Mouse (Mus musculus): ENCODE measurements at regions not wholly inside any gene's neighbourhood (a gene's known extent, or its start where the extent isn't known, plus 50 kb on each side); places are given as distances from the start of the nearest gene placed in this dataset.

DNA sequence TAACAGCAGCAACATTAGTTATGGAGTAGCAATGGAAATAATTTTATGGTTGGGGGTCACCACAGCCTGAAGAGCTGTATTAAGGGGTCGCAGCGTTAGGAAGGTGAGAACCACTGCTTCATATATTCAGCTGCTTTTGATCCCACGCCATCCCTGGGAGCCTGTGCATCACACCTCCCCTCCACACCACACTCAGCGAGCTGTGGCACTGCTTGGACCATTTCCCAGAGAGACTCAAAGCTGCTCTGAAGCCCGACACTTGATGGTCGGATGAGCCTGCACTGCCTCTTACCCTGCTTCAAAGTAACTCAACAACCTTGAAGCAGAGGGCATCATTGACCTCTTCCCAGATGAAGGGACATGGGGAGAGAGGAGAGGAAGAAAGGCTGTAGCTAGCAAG, 171.3 kb downstream of the Cryba4 start:
- Histone ChIP-seq H3K36me3 (ENCODE audit: control insufficient read depth, insufficient read depth, low read length) (no peaks in the 10 kb centered on the region), H3K4me1 (ENCODE audit: control insufficient read depth, insufficient read depth, insufficient read length, low read length) (no peaks in the 10 kb centered on the region), H3K27me3 (ENCODE audit: control insufficient read depth, insufficient read depth, low read length) (no peaks in the 10 kb centered on the region), H3K27ac (ENCODE audit: insufficient read depth, low read depth, low read length) (no peak overlapping the region), H3K4me3 (ENCODE audit: low read depth, low read length) (no peak overlapping the region)
- TF ChIP-seq POLR2A (IDR thresholded peaks at IDR 0.05; ENCODE audit: low read depth, low read length) (no peak), CTCF (IDR thresholded peaks at IDR 0.05; ENCODE audit: extremely low read depth, insufficient read length, insufficient replicate concordance, low read depth, low read length) (no peak)
- WGBS, result 72% methylated on average over 6 of the region's 6 CpGs

DNA sequence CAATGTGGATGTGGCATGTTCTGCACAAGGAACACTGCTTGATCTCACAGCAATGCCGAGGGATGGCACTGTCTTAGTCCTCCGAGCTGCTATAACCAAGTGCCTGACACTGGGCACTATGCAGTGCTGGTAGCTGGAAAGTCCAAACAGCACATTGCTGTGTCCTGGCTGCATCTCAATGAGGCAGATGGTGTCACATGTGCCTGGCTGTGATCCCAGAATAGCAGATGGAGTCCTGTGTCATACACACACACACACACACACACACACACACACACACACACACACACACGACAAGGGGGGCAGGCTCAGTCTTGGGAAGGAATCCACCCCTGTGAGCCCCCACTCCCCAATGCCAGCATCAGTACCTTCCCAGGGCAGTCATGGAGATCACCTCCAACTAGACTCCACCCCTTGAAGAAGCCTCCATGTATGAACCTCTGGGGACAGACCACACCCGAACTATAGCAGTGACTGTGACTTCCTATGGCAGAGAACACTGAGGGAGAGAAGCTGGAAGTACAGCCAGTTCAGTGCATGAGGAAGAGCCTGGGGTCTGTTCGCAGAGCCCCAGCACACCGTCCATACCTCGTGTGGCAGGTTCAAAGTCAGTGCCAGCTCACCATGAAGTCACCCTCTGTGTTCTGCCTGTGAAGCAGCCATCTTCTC, 160.3 kb downstream of the Cryba4 start:
- WGBS, result 66% methylated on average over 7 of the region's 7 CpGs
- Histone ChIP-seq H3K4me1 (ENCODE audit: control insufficient read depth, insufficient read depth, insufficient read length, low read length) (no peaks in the 10 kb centered on the region), H3K27ac (ENCODE audit: insufficient read depth, low read depth, low read length) (no peak overlapping the region), H3K4me3 (ENCODE audit: low read depth, low read length) (no peak overlapping the region), H3K27me3 (ENCODE audit: control insufficient read depth, insufficient read depth, low read length) (no peaks in the 10 kb centered on the region), H3K36me3 (ENCODE audit: control insufficient read depth, insufficient read depth, low read length) (no peaks in the 10 kb centered on the region)
- TF ChIP-seq CTCF (IDR thresholded peaks at IDR 0.05; ENCODE audit: extremely low read depth, insufficient read length, insufficient replicate concordance, low read depth, low read length), result no peak

DNA sequence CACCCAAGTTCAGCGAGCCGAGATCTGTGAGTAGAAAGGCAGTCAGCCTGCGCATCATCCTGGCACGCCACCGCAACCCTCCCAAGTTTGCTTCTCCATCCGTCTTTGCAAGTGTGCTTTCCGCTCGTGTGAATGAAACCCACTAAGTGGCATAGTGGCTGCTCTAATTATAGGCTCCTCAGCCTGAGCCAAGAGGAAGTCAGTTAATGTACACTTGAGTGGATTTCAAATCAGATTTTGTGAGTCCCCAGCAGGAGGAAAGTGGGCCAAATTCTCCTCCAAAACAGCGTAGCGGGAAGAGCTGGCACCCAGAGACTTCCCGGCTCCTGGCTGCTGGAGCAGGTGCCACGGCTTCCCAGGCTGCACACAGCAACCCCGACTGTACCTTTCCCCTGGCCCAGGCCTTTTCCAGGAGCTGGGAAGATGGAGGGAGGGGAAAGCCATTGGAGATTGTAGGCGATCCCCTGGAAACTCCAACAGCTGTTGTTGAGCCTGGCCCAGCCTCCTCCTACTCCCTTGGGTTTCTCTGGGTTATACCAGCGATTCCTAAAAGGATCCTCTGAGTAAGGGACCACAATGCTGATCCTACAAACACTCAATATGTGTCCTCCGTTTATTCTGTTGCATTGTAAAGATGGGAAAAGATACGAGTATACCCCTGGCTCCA, 158.3 kb downstream of the Cryba4 start:
- 58% methylated on average over 17 of the region's 17 CpGs for WGBS
- Histone ChIP-seq H3K36me3 (ENCODE audit: control insufficient read depth, insufficient read depth, low read length) (no peaks in the 10 kb centered on the region), H3K27me3 (ENCODE audit: control insufficient read depth, insufficient read depth, low read length) (no peaks in the 10 kb centered on the region), H3K27ac (ENCODE audit: insufficient read depth, low read depth, low read length) (no peak overlapping the region), H3K4me1 (ENCODE audit: control insufficient read depth, insufficient read depth, insufficient read length, low read length) (no peaks in the 10 kb centered on the region), H3K4me3 (ENCODE audit: low read depth, low read length) (no peak overlapping the region)
- TF ChIP-seq POLR2A (IDR thresholded peaks at IDR 0.05; ENCODE audit: low read depth, low read length) (no peak), CTCF (IDR thresholded peaks at IDR 0.05; ENCODE audit: extremely low read depth, insufficient read length, insufficient replicate concordance, low read depth, low read length) (no peak)

DNA sequence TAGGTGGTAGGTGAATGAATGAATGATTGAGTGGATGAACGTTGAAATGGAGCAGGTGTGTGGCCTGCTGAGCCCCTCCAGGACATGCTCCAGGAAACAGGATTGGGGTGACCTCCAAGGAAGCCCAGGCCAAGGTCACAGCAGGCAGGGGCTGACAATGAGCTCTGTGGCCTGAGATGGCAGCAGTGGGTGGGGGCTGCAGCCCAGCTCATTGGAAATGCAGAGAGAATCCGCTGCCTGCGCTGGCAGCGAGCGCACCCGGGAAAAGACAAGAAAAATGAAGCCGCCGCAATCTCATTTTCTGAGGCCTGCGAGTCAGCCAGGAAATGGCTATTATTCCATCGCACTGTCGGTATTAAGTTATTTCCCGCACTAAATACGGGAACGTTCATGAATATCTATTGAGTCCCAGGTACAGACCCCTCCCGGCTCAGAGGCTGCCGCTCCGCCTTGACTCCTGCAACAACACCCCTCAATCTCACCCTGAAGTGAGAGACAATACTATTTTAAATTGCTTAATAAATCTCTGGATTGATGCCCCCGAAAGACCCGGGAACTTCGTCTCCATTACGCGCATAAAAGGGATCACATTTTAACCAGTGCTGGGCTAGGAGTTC, 153.7 kb downstream of the Cryba4 start:
- H3K4me3 ChIP-seq (ENCODE audit: low read depth, low read length), result no peak overlapping the region
- H3K4me1 ChIP-seq (ENCODE audit: control insufficient read depth, insufficient read depth, insufficient read length, low read length), result no peaks in the 10 kb centered on the region
- 69% methylated on average over 22 of the region's 22 CpGs for WGBS
- no peaks in the 10 kb centered on the region for H3K36me3 ChIP-seq (ENCODE audit: control insufficient read depth, insufficient read depth, low read length)
- no peak overlapping the region for H3K27ac ChIP-seq (ENCODE audit: insufficient read depth, low read depth, low read length)
- H3K27me3 ChIP-seq (ENCODE audit: control insufficient read depth, insufficient read depth, low read length), result no peaks in the 10 kb centered on the region
- no peak for TF ChIP-seq POLR2A (IDR thresholded peaks at IDR 0.05; ENCODE audit: low read depth, low read length)
- no peak for TF ChIP-seq CTCF (IDR thresholded peaks at IDR 0.05; ENCODE audit: extremely low read depth, insufficient read length, insufficient replicate concordance, low read depth, low read length)

DNA sequence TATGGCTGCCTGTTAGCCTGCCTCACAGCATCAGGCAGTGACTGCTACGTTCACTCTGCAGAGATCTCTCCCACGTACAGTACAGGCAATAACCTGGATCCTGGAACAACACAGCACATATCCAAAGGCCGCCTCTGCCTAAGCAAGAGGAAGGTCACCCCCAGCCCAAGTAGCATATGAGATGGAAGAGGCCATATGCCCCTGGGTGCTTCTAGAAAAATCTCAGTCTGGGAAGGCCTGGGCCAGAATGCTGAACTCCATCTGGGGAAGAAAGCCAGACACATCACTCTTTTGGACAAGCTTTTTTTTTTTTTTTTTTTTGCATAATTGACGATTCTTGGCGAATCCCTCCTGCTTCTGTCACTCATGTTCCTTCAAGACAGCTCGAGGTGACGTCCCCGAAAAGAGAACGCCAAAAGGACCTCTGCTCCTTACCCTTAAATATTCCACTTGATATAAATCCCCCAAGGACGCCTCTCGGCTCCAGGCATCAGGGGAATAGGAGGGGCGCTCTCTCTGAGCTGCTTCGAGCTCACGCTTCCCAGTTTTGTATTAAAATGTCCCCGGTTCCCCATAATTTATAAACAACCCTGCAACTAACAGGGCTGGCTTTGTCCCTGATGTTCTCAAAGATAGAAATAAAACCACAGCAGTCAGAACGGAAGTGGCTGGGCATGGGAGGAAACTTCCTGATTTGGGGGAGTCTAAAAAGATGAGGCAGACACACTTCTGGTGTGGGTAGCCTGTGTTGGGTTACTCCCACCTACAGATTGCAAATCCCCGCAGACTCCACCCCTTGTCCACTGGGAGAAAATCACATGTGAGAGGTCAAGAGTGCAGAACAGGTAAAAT, 150.4 kb downstream of the Cryba4 start:
- H3K4me3 ChIP-seq (ENCODE audit: low read depth, low read length), result no peak overlapping the region
- H3K27me3 ChIP-seq (ENCODE audit: control insufficient read depth, insufficient read depth, low read length), result no peaks in the 10 kb centered on the region
- 65% methylated on average over 17 of the region's 17 CpGs for WGBS
- H3K36me3 ChIP-seq (ENCODE audit: control insufficient read depth, insufficient read depth, low read length), result no peaks in the 10 kb centered on the region
- no peak overlapping the region for H3K27ac ChIP-seq (ENCODE audit: insufficient read depth, low read depth, low read length)
- TF ChIP-seq CTCF (IDR thresholded peaks at IDR 0.05; ENCODE audit: extremely low read depth, insufficient read length, insufficient replicate concordance, low read depth, low read length) (no peak), POLR2A (IDR thresholded peaks at IDR 0.05; ENCODE audit: low read depth, low read length) (no peak)
- no peaks in the 10 kb centered on the region for H3K4me1 ChIP-seq (ENCODE audit: control insufficient read depth, insufficient read depth, insufficient read length, low read length)

DNA sequence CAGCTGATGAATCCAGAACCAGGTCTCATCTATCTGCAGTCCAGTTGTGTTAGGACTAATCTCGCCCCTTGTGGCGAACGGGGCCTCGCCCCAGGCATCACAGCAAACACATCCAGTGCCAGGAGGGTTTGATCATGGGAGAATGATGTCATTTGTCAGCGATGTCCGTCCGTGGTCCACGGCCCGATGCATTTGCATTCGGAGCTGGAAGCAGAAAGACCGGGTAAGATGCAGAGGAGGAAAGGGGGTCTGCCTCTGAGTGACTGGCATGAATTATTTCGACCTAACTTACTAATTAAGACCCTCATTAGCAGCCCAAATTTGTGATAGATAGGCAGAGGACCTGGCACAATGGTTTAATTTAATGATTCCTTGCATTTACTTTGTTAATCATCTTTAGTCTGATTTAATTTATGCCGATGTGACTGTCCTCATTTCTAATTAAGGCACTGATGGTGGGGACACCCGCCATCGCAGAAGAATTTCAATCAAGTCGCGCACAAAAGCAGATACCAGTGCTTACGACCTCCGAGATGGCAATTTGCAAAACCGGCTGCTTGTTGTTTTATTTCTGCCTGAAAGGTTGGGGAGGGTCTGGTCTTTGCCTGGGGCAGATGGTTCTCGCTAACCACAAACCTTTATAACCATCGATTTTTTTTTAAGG, 141.9 kb downstream of the Cryba4 start:
- WGBS, result 61% methylated on average over 22 of the region's 22 CpGs
- Histone ChIP-seq H3K4me3 (ENCODE audit: low read depth, low read length) (no peak overlapping the region), H3K27me3 (ENCODE audit: control insufficient read depth, insufficient read depth, low read length) (no peaks in the 10 kb centered on the region), H3K27ac (ENCODE audit: insufficient read depth, low read depth, low read length) (no peak overlapping the region), H3K4me1 (ENCODE audit: control insufficient read depth, insufficient read depth, insufficient read length, low read length) (no peaks in the 10 kb centered on the region), H3K36me3 (ENCODE audit: control insufficient read depth, insufficient read depth, low read length) (no peaks in the 10 kb centered on the region)
- TF ChIP-seq POLR2A (IDR thresholded peaks at IDR 0.05; ENCODE audit: low read depth, low read length) (no peak), CTCF (IDR thresholded peaks at IDR 0.05; ENCODE audit: extremely low read depth, insufficient read length, insufficient replicate concordance, low read depth, low read length) (no peak)

Measured in small intestine, adult 2 months (tissue).